Mouse (Mus musculus): ENCODE measurements around the gene Ppp1r12a. TPM values are rescaled to one million over a fixed set of nuclear protein-coding genes. Genes with fewer than 3 reads are reported as not detected.

Ppp1r12a gene
- polyA plus RNA-seq, 2 experiments: 58.0 to 72.8 TPM

DNA sequence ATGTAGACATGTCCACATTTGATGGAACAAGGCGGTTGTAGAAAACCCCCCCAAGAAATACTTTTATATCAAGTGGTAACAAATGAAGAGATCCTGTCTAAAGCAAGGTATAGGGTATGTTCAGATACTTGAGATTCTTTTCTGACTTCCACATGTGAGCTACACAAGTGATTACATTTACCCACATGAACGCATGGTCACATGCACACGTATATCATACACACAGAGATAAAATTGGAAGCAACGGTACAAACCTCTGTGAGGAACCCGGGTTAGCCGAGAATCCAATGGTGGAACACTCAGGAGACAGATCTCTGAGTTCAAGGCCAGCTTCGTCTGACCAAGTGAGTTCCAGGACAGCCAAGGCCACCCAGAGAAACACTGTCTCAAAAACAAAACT, 166.4 kb downstream of the Ppp1r12a start:
- DNase-seq (ENCODE audit: low spot score): no peak

DNA sequence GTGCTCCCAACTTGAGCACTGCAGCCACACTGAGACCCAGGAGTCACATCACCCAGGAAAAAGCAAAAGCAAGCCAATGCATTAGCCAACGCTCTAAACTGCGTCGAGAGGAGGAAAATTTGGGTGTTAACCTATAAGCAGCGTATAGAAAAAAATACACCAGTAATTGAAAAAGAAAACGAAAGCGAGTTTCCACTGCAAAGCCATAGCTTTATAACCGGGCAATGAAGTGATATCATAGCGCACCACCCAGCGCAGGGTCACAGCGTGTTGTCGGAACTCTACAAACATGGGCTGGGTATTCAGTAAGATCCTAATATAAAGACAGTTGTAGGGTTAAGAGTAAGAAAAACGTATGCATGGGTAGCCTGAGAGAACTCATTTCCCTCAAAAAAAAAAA, 167.0 kb downstream of the Ppp1r12a start:
- H3K9me3 ChIP-seq (ENCODE audit: control insufficient read depth, low read length): no peaks in the 10 kb centered on the region
- TF ChIP-seq POLR2A (IDR thresholded peaks at IDR 0.05; ENCODE audit: borderline replicate concordance, extremely low read depth, insufficient read depth, insufficient read length): no peak
- no peak overlapping the region for H3K27ac ChIP-seq (replicated peaks; ENCODE audit: low read depth, low read length)
- H3K4me1 ChIP-seq (ENCODE audit: control insufficient read depth, insufficient read depth, low read length): no peaks in the 10 kb centered on the region; the same call in 1 of the 2 replicates
- peaks cover 17% of the 10 kb centered on the region for H3K27me3 ChIP-seq (ENCODE audit: control insufficient read depth, insufficient read depth, low read length)
- 88% methylated on average over 12 of the region's 12 CpGs for WGBS
- ATAC-seq (ENCODE audit: low FRiP score, low read depth) (no peak), DNase-seq (ENCODE audit: low spot score) (no peak)
- no peaks in the 10 kb centered on the region for H3K36me3 ChIP-seq (ENCODE audit: control insufficient read depth, insufficient read depth, low read length)
- H3K9ac ChIP-seq (ENCODE audit: low read depth, low read length, severe bottlenecking): no peak overlapping the region
- no peak overlapping the region for H3K4me2 ChIP-seq (replicated peaks; ENCODE audit: low read depth, low read length, severe bottlenecking)
- H3K4me3 ChIP-seq (replicated peaks; ENCODE audit: low read length): no peak overlapping the region

More for the DNA sequence above, 166.4 kb downstream of the Ppp1r12a start:
- H3K27me3 ChIP-seq (ENCODE audit: control insufficient read depth, insufficient read depth, low read length): peaks cover 17% of the 10 kb centered on the region
- no peak overlapping the region for H3K27ac ChIP-seq (replicated peaks; ENCODE audit: low read depth, low read length)
- H3K36me3 ChIP-seq (ENCODE audit: control insufficient read depth, insufficient read depth, low read length): no peaks in the 10 kb centered on the region
- no peak overlapping the region for H3K9ac ChIP-seq (ENCODE audit: low read depth, low read length, severe bottlenecking)
- H3K9me3 ChIP-seq (ENCODE audit: control insufficient read depth, low read length): no peaks in the 10 kb centered on the region
- 88% methylated on average over 7 of the region's 7 CpGs for WGBS
- no peaks in the 10 kb centered on the region; the same call in 1 of the 2 replicates for H3K4me1 ChIP-seq (ENCODE audit: control insufficient read depth, insufficient read depth, low read length)
- H3K4me2 ChIP-seq (replicated peaks; ENCODE audit: low read depth, low read length, severe bottlenecking): no peak overlapping the region
- TF ChIP-seq POLR2A (IDR thresholded peaks at IDR 0.05; ENCODE audit: borderline replicate concordance, extremely low read depth, insufficient read depth, insufficient read length): no peak
- no peak for ATAC-seq (ENCODE audit: low FRiP score, low read depth)
- H3K4me3 ChIP-seq (replicated peaks; ENCODE audit: low read length): no peak overlapping the region

GRCm38 (mm10) chr10:108329771-108330170, 167.8 kb downstream of the Ppp1r12a start:
- no peak overlapping the region for H3K27ac ChIP-seq (replicated peaks; ENCODE audit: low read depth, low read length)
- no peak overlapping the region for H3K4me2 ChIP-seq (replicated peaks; ENCODE audit: low read depth, low read length, severe bottlenecking)
- 79% methylated on average over 5 of the region's 5 CpGs for WGBS
- H3K4me3 ChIP-seq (replicated peaks; ENCODE audit: low read length): no peak overlapping the region
- no peak for TF ChIP-seq POLR2A (IDR thresholded peaks at IDR 0.05; ENCODE audit: borderline replicate concordance, extremely low read depth, insufficient read depth, insufficient read length)
- no peaks in the 10 kb centered on the region; the same call in 1 of the 2 replicates for H3K4me1 ChIP-seq (ENCODE audit: control insufficient read depth, insufficient read depth, low read length)
- no peaks in the 10 kb centered on the region for H3K9me3 ChIP-seq (ENCODE audit: control insufficient read depth, low read length)
- peaks cover 17% of the 10 kb centered on the region for H3K27me3 ChIP-seq (ENCODE audit: control insufficient read depth, insufficient read depth, low read length)
- H3K36me3 ChIP-seq (ENCODE audit: control insufficient read depth, insufficient read depth, low read length): no peaks in the 10 kb centered on the region
- ATAC-seq (ENCODE audit: low FRiP score, low read depth) (no peak), DNase-seq (ENCODE audit: low spot score) (no peak)
- H3K9ac ChIP-seq (ENCODE audit: low read depth, low read length, severe bottlenecking): no peak overlapping the region

DNA sequence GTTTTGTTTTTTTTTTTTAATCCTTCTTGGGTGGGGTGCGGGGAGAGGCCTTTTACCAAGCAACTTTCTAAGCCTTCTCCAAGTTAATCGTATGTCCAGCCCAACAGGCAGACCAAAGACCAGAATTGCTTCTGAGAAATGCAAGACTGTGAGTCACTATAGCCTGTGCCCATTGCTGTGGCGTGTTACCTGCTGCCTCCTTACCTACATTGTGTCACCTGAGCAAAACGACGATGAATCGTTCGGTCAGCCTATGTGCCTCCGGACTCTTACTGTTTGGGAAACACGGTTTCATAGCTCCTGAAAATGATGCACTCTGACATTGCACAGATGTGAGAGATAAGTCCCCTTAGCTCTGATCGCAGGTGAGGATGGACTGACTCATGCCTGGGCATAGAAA, 169.0 kb downstream of the Ppp1r12a start:
- 7% methylated on average over 10 of the region's 10 CpGs for WGBS
- TF ChIP-seq POLR2A (IDR thresholded peaks at IDR 0.05; ENCODE audit: borderline replicate concordance, extremely low read depth, insufficient read depth, insufficient read length): no peak
- DNase-seq (ENCODE audit: low spot score) (no peak), ATAC-seq (ENCODE audit: low FRiP score, low read depth) (no peak)
- no peaks in the 10 kb centered on the region for H3K36me3 ChIP-seq (ENCODE audit: control insufficient read depth, insufficient read depth, low read length)
- H3K9me3 ChIP-seq (ENCODE audit: control insufficient read depth, low read length): no peaks in the 10 kb centered on the region
- H3K4me3 ChIP-seq (replicated peaks; ENCODE audit: low read length): peak overlapping the region; percentile 72
- peaks cover 17% of the 10 kb centered on the region for H3K27me3 ChIP-seq (ENCODE audit: control insufficient read depth, insufficient read depth, low read length)
- peak overlapping the region; percentile 97 for H3K4me2 ChIP-seq (replicated peaks; ENCODE audit: low read depth, low read length, severe bottlenecking)
- H3K9ac ChIP-seq (ENCODE audit: low read depth, low read length, severe bottlenecking): no peak overlapping the region
- no peaks in the 10 kb centered on the region; the same call in 1 of the 2 replicates for H3K4me1 ChIP-seq (ENCODE audit: control insufficient read depth, insufficient read depth, low read length)
- H3K27ac ChIP-seq (replicated peaks; ENCODE audit: low read depth, low read length): no peak overlapping the region

DNA sequence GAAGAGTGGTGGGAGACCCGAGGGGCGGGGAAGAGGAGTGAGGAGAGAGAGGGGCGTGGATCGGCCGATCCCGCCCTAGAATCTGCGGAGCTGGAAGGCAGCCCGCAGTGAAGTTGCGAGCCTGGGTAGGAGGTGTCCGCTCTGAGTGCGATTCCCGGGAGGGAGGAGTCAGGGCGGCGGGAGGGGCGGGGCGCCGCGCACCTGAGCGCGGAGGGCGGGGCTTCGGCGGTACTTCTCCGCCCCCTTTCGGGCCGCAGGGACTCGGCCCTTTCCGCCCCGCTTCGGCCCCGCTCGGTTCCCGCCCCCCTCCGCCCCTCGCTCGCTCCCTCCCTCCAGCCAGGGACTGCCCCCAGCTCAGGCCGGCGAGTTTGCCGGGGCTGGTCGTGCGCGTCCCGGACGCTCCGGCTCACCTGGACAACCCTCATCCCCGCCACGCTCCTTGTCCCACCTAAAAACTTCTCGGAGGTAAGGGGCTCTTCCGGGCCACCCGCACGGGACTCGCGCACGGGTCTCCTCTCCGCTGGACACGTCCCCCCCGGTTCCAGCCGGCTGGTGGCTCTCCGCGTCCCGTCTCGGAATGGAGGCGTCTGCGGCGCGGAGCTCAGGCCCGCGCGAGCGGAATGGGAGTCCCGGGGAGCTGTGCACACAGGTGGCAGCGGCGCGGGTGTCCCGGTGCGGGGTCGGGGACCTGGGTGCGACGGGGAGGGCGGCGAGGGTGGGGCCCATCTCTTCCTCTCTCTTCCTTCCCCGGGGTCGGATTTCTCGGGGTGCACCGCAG, 170.0 kb downstream of the Ppp1r12a start, which contains the start of gene Pawr:
Gene Pawr, plus strand, starts transcription at position 338 of the 778 bp plus-strand sequence.
- Histone ChIP-seq H3K9ac (ENCODE audit: low read depth, low read length, severe bottlenecking) (peak within 1 kb of the TSS; percentile 65), H3K36me3 (ENCODE audit: control insufficient read depth, insufficient read depth, low read length) (no peaks in the 10 kb centered on the region), H3K27ac (replicated peaks; ENCODE audit: low read depth, low read length) (no peak within 1 kb of the TSS), H3K27me3 (ENCODE audit: control insufficient read depth, insufficient read depth, low read length) (peaks cover 17% of the 10 kb centered on the region), H3K4me2 (replicated peaks; ENCODE audit: low read depth, low read length, severe bottlenecking) (peak within 1 kb of the TSS; percentile 97), H3K9me3 (ENCODE audit: control insufficient read depth, low read length) (no peaks in the 10 kb centered on the region), H3K4me1 (ENCODE audit: control insufficient read depth, insufficient read depth, low read length) (no peaks in the 10 kb centered on the region; the same call in 1 of the 2 replicates), H3K4me3 (replicated peaks; ENCODE audit: low read length) (peak within 1 kb of the TSS; percentile 72)
- peak; percentile 29; the same call in 1 of the 2 replicates for TF ChIP-seq POLR2A (IDR thresholded peaks at IDR 0.05; ENCODE audit: borderline replicate concordance, extremely low read depth, insufficient read depth, insufficient read length)
- WGBS: under 1% methylated on average over 47 of the region's 85 CpGs
- ATAC-seq (ENCODE audit: low FRiP score, low read depth) (peak; percentile 91), DNase-seq (ENCODE audit: low spot score) (peak; percentile 64)

Data from limb, embryonic 14.5 days (tissue).